8 mouse cellular contexts compared by ENCODE assay signal in the genomic region with DNA sequence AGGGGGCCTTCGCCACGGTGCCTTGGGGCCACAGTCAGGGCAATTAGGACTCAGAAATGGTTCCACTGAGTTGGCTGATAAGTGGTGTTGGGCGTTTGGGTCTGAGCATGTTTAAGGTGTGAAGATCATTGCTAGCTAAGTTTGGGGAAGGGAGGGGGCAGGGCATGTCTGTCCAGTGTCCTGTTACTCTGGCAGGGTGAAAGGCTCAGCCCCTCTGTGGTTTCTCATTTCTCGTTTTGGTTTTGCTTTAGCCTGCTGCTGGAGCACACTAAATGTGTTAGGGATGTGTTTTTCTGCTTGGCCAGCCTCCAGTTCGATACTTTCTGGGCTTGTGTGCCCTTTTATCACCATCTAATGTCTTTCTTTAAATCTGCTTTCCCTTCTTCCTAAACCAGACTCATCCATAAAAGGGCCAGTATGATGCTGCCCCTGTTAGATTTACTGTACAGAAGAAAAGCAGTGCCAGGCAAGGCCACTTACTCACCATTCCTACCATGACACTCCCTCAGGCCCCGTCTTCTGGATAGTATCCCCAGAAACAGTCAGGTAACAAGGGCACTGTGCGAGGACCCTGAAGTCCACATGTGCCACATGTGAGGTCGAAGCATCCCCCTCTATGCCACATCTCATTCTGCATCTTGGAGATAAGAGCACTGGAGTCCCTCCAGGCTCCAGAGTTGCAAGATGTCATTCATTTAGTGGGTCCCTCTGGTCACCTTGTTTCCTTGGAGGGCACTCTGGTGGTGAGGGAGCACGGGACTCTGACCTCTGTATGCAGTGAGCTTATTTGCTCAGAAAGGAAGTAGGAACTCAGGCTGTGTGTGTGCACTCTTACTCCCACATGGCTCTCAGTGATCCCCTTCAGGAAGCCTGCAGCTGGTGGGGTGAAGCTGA. TPM values are rescaled to one million over a fixed set of nuclear protein-coding genes. Genes with fewer than 3 reads are reported as not detected.
DNase-seq lines count a peak whose midpoint lies in the region; ATAC-seq lines count a peak whose summit lies in the region.

No protein-coding gene starts in this region.

- 52% methylated on average over 9 of the region's 9 CpGs for WGBS in heart, embryonic 12.5 days

- peaks cover 82% of the 10 kb centered on the region for H3K4me1 ChIP-seq in heart, embryonic 12.5 days (replicated peaks)

- intact Hi-C loops in heart, postnatal 25 days (cut with DNase I) = no loop called here

- no peaks in the 10 kb centered on the region for H3K9me3 ChIP-seq in heart, embryonic 12.5 days (replicated peaks)

- ATAC-seq in heart, embryonic 12.5 days (ENCODE audit: insufficient number of reproducible peaks, low FRiP score) = no peak
- peak; percentile 29 for ATAC-seq in CD4-positive, CD25-positive, alpha-beta regulatory T cell, adult 4 months
- peak; percentile 55 for ATAC-seq in granulocyte monocyte progenitor cell, adult 5-6 weeks (replicated peaks; ENCODE audit: poor library complexity, severe bottlenecking)
- peak; percentile 67 for ATAC-seq in megakaryocyte, adult 5-6 weeks (ENCODE audit: poor library complexity, severe bottlenecking)
- ATAC-seq in frontal cortex, adult (ENCODE audit: low TSS enrichment) = no peak

- H3K4me2 ChIP-seq in heart, embryonic 12.5 days = peak overlapping the region; percentile 13; the same call in 1 of the 2 replicates

- DNase-seq in heart, postnatal 25 days (ENCODE audit: low spot score) = no peak
- DNase-seq in left cerebral cortex, adult 11 months (ENCODE audit: low spot score) = no peak
- no peak for DNase-seq in cerebellum, postnatal 14 days

- H3K27me3 ChIP-seq in heart, embryonic 12.5 days (replicated peaks) = no peaks in the 10 kb centered on the region

- H3K36me3 ChIP-seq in heart, embryonic 12.5 days = peaks cover 9% of the 10 kb centered on the region; the same call in 1 of the 2 replicates

- peak overlapping the region; percentile 36; the same call in 1 of the 2 replicates for H3K9ac ChIP-seq in heart, embryonic 12.5 days

- H3K27ac ChIP-seq in heart, embryonic 12.5 days (ENCODE audit: poor library complexity, severe bottlenecking) = peak overlapping the region; percentile 67

- H3K4me3 ChIP-seq in heart, embryonic 12.5 days = no peak overlapping the region

RNA-seq across cellular contexts. Expression of a gene that starts 15.8 kb away (rescaled TPM):
- 395 and 402 TPM in 2 replicates for polyA plus RNA-seq in heart, embryonic 12.5 days (2016; fragmentation: Nextera tagmentation; extraction: Ambion mirVana)
- 100 to 1,000 TPM; 415 to 449 TPM for total RNA-seq in heart, postnatal 25 days (2021)
- polyA plus RNA-seq in CD4-positive, CD25-positive, alpha-beta regulatory T cell, adult 4 months (2017; shearing (Covaris generic)) = 100 to 1,000 TPM; 479 to 616 TPM
- total RNA-seq in granulocyte monocyte progenitor cell, adult 5-6 weeks (2014; fragmentation: Nextera tagmentation) = 374 and 389 TPM in 2 replicates
- total RNA-seq in granulocyte monocyte progenitor cell, adult 5-6 weeks (2017) = 129 and 155 TPM in 2 replicates
- 683 and 689 TPM in 2 replicates for total RNA-seq in megakaryocyte, adult 5-6 weeks (2015)
- total RNA-seq in megakaryocyte, adult 5-6 weeks (2017) = 251 and 275 TPM in 2 replicates

Comparison
In these comparisons a context has a peak if more than half of its experiments do, and no peak if none do; other contexts are left out.
1. ATAC-seq: peak in CD4-positive, CD25-positive, alpha-beta regulatory T cell, adult 4 months (single experiment), granulocyte monocyte progenitor cell, adult 5-6 weeks (single experiment) and megakaryocyte, adult 5-6 weeks (single experiment); none in heart, embryonic 12.5 days (single experiment) and frontal cortex, adult (single experiment).